Mouse (Mus musculus): ENCODE measurements around the gene Megf6.

DNA sequence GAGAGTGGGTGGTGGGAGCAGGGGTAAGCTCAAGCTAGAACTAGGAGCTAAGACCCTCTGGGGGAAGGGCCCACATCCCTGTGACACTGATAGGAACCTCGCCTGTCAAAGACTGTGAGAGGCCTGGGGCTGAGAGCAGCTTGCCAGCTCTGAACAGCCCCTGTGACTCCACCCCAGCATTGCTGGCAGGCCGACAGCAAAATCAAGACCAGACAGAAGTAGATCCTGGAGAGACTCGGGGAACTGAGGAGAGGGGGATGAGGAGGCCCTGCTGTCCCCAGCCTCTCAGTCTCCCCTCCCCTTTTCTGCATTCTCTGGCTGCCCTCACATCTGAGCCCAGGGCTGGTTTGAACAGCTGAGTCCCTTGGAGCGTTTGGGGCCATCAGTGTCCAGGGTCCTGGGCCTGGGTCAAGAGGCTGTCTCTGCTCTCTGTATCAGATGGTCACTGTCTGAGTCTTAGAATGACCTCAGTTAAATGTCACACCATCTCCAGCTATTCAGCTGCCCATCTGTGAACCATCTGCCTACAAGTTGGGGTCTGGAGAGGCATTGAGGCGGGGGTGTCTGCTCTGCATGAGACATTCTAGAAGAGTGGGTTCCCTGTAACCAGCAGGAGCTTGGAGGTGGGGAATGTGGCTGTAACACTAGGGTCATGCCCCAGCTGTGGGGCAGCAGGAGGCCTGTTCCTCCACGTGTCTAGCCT lies 53.9 kb downstream of the Megf6 start:
- TF ChIP-seq CTCF (IDR thresholded peaks at IDR 0.05; ENCODE audit: borderline replicate concordance, control insufficient read depth, extremely low read depth, insufficient read depth, low read length, poor library complexity) (no peak), POLR2A (IDR thresholded peaks at IDR 0.05; ENCODE audit: control insufficient read depth, extremely low read depth, insufficient read depth, low read length, poor library complexity) (no peak)
